Mouse (Mus musculus) cerebellum, adult 2 months (tissue): ENCODE results near the gene Camta2.

Experiments used
- CTCF ChIP-seq: fragments of 200-500 bp; IDR thresholded peaks from 2 replicates; pipeline ENCODE4 v1.5.1; 2011; ENCODE audit warnings: low read depth, mild to moderate bottlenecking, control low read depth, low read length, moderate library complexity, borderline replicate concordance; ENCODE audit not compliant: insufficient read depth
- POLR2A ChIP-seq: fragments of 200-500 bp; IDR thresholded peaks from 2 replicates; pipeline ENCODE4 v1.6.1; 2011; ENCODE audit warnings: low read length, control low read depth, borderline replicate concordance; ENCODE audit not compliant: insufficient read depth

DNA sequence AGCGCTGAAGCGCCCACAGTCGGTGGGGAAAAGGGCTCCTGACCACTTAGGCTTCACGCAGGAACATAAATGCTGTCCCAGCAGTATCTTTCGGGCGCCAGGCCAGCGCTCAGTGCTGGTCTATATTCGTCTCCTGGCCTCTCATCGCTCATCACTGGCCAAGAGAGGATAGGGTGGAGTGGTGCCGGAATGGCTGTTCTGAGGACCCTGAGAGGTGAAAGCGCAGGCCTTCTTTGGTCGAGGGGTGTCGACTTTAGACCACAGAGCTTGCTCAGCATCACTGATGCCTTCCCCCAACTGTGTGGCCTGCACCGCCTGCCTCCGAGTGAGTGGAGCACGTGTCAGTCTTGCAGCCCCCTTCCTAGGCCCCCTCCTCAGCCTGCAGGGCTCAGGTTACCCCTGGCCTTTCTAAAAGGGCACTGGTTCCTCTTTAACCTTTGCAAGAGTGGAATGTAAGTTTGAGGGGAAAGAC is 31.4 kb downstream of the Camta2 start:
- TF ChIP-seq CTCF, result no peak
- TF ChIP-seq POLR2A, result no peak
